Mouse (Mus musculus) G1E (cell line): ENCODE data around the gene Klhl12. TPM values are rescaled to one million over a fixed set of nuclear protein-coding genes. Genes with fewer than 3 reads are reported as not detected.

Source experiments
- ATAC-seq: 2 replicates; pipeline ENCODE4 v1.8.0; 2016; ENCODE audit warnings: mild to moderate bottlenecking; ENCODE audit not compliant: insufficient number of reproducible peaks, poor library complexity, low FRiP score, severe bottlenecking; ENCODE audit errors: extremely low read depth
- DNase-seq: peaks from one replicate; pipeline ENCODE4 v3.0.0; 2012; ENCODE audit warnings: low spot score
- H3K27me3 ChIP-seq: 2 replicates; pipeline ENCODE4 v1.6.1; 2012; ENCODE audit warnings: mild to moderate bottlenecking, low read length, inconsistent platforms; ENCODE audit not compliant: insufficient read depth
- H3K36me3 ChIP-seq: replicated peaks from 2 replicates; pipeline ENCODE3; 2012; ENCODE audit warnings: mild to moderate bottlenecking, inconsistent platforms
- H3K4me1 ChIP-seq: 2 replicates; pipeline ENCODE4 v1.6.1; 2012; ENCODE audit warnings: low read depth, low read length, inconsistent platforms, mixed read lengths; ENCODE audit not compliant: insufficient read depth
- H3K4me3 ChIP-seq: 2 replicates; pipeline ENCODE4 v1.5.1; 2012; ENCODE audit warnings: low read depth, mild to moderate bottlenecking, inconsistent platforms, low read length, moderate library complexity, mixed read lengths
- H3K9me3 ChIP-seq: replicated peaks from 2 replicates; pipeline ENCODE4 v1.6.1; 2012; ENCODE audit warnings: inconsistent platforms
- CTCF ChIP-seq: IDR thresholded peaks from 2 replicates; pipeline ENCODE4 v1.5.1; 2012; ENCODE audit warnings: low read depth, low read length, inconsistent platforms, mixed read lengths
- GATA1 ChIP-seq: IDR thresholded peaks from 2 replicates; pipeline ENCODE4 v1.6.1; 2012; ENCODE audit warnings: borderline replicate concordance, low read length, inconsistent platforms, mixed read lengths
- GATA2 ChIP-seq: IDR thresholded peaks from 2 replicates; pipeline ENCODE4 v1.6.1; 2012; ENCODE audit warnings: low read depth, low read length, inconsistent platforms, borderline replicate concordance
- POLR2AphosphoS5 ChIP-seq: IDR thresholded peaks from 2 replicates; pipeline ENCODE4 v1.6.1; 2012; ENCODE audit warnings: low read depth, low read length, inconsistent platforms; ENCODE audit not compliant: insufficient replicate concordance
- TAL1 ChIP-seq: conservative IDR thresholded peaks from 2 replicates; pipeline ENCODE4 v1.6.1; 2012; ENCODE audit warnings: low read depth, low read length, inconsistent platforms, mixed read lengths
- polyA plus RNA-seq: library from polyadenylated mRNA; stranded (reverse); fragments of >175 nt; gene quantifications from 2 replicates; pipeline ENCODE4 v1.2.3, GENCODE M21; 2012
- total RNA-seq, 2 experiments: library from RNA; stranded (forward) in 1 of 2; stranded (reverse) in 1 of 2; fragments of 200-1000 nt in 1 of 2; fragments of >200 nt in 1 of 2; fragmentation: Nextera tagmentation in 1 of 2; gene quantifications; 2 replicates each; pipeline ENCODE4 v1.2.3; 2014 to 2017

The Klhl12 gene
- total and polyA plus RNA-seq, 3 experiments: 4.8 to 42.8 (median 39.0) TPM

DNA sequence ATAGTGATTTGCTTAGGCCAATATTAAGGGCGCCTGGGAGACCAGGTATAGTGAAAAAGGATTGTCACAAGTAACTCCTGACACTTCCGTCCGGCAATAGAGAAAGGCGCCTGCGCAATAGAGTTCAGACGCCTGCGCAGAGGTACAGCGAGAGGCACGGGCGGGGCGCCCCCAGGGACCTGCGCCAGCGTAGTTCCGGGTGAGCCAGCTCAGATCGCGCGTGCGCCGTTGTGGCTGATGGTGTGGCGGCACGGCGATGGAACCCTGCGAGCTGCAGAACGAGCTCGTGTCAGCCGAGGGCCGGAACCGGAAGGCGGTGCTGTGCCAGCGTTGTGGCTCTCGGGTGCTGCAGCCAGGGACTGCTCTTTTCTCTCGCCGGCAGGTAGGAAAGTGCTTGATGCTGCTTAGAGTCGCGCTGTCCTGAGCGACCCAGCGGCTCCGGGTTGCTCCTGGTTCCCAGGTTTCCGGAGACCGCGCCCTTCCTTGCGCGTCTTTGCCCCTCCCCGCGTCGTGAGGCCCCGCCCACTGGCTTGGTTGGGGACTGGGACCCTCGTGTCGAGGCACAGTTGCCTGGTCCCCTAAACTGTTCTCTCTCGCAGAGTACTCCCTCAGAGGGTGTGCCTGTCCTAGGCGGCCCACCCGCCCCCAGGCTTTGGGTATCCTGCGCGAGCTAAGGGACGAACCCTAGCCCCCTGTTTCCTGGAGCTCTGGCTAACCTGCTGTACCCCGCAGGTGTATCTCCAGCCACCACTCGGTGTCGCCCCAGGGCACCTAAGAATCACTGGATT is 39.3 kb downstream of the Klhl12 start, which contains the start of gene Rabif:
Rabif (plus strand) TSS at position 221 of the 788 bp plus-strand sequence.
- H3K4me3 ChIP-seq: peak within 1 kb of the TSS; percentile 81
- H3K36me3 ChIP-seq: peaks cover 61% of the 10 kb centered on the region
- peaks cover 3% of the 10 kb centered on the region; the same call in 1 of the 2 replicates for H3K9me3 ChIP-seq
- ATAC-seq (peak; percentile 91), DNase-seq (peak; percentile 97)
- no peaks in the 10 kb centered on the region for H3K27me3 ChIP-seq
- TF ChIP-seq TAL1: no peak
- TF ChIP-seq CTCF: 0 out of 2 replicates have a peak, but pooled peaks have one; percentile 4
- peaks cover 37% of the 10 kb centered on the region for H3K4me1 ChIP-seq

DNA sequence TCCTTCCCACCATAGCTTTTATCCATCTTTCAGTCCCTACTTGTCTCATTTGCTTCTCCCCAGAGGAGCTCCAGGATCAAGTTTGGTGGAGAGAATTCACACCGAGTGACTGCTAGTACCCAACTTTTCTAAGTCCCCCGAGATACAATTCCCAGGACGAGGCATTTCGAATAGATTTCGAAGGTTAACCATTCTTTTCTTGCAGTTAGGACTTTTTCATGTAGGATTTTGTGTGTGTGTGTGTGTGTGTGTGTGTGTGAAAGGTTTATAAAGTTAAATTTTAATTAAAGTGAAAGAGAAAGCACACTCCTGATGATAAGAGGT is 39.8 kb downstream of the Klhl12 start:
- Histone ChIP-seq H3K9me3 (peaks cover 3% of the 10 kb centered on the region; the same call in 1 of the 2 replicates), H3K4me1 (peaks cover 40% of the 10 kb centered on the region), H3K4me3 (peak overlapping the region; percentile 81), H3K27me3 (no peaks in the 10 kb centered on the region), H3K36me3 (peaks cover 58% of the 10 kb centered on the region)
- DNase-seq (no peak), ATAC-seq (no peak)
- TF ChIP-seq GATA1 (no peak), POLR2AphosphoS5 (no peak), GATA2 (no peak), TAL1 (no peak), CTCF (no peak)

DNA sequence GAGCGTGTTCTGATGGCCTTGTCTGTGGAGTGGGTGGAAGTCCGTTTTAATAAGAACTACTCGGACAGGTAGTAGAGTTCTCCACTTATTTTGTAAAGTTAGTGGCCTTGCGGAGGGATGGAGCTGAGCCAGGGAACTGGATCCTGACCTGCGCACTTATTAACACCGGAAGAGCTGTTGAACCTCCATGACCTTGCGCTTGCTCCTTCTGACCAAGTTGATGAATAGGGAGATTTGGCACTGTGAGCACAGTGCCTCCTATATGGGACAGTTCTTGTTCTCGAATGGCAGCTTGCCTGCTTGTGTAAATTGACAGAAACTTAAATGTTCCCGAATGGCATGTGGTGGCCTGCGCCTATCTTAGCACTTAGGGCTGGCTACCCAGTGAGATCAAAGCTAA is 40.7 kb downstream of the Klhl12 start:
- DNase-seq: no peak
- H3K9me3 ChIP-seq: peaks cover 3% of the 10 kb centered on the region; the same call in 1 of the 2 replicates
- H3K36me3 ChIP-seq: peaks cover 57% of the 10 kb centered on the region
- peaks cover 42% of the 10 kb centered on the region for H3K4me1 ChIP-seq
- TF ChIP-seq CTCF (no peak), GATA1 (no peak), POLR2AphosphoS5 (no peak), TAL1 (no peak), GATA2 (no peak)
- no peak for ATAC-seq
- peak overlapping the region; percentile 30; the same call in 1 of the 2 replicates for H3K4me3 ChIP-seq
- no peaks in the 10 kb centered on the region for H3K27me3 ChIP-seq

DNA sequence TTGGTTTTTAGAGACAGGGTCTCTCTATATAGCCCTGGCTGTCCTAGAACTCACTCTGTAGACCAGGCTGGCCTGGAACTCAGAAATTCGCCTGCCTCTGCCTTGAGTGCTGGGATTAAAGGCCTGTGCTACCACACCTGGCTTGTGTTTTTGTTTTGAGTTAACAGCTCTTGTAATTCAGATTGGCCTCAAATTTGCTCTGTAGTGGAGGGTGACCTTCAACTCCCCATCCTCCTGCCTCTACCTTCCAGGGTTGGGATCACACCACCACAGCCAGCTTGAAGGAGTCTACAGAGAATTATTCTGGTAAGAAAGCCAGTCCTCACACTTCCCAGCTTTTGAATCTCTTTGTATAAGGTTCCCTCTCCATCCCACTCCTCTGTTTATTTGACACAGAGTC is 45.6 kb downstream of the Klhl12 start:
- Histone ChIP-seq H3K27me3 (no peaks in the 10 kb centered on the region), H3K4me3 (no peak overlapping the region), H3K36me3 (peaks cover 84% of the 10 kb centered on the region), H3K9me3 (no peaks in the 10 kb centered on the region), H3K4me1 (peaks cover 28% of the 10 kb centered on the region)
- DNase-seq: no peak
- no peak for TF ChIP-seq GATA2
- TF ChIP-seq POLR2AphosphoS5: no peak
- no peak for TF ChIP-seq TAL1
- no peak for TF ChIP-seq CTCF
- TF ChIP-seq GATA1: no peak
- ATAC-seq: no peak

DNA sequence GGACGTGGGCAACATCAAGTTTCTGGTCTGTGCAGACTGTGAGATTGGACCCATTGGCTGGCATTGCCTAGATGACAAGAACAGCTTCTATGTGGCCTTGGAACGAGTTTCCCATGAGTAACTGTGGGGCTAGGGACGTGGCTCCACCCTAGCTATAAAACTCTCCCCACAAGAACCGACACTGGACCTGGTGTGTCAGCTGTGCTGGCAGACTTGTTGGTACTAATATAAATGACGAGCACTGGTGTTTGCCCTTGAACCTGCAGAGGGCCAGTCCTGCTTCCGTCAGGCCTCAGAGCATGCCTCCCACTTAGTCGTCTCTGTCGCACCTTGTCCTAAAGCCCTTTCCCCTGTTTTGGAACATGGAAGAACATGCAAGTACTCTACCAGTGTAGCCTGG is 50.9 kb downstream of the Klhl12 start:
- no peak for ATAC-seq
- TF ChIP-seq TAL1: no peak
- TF ChIP-seq POLR2AphosphoS5: no peak
- no peak for TF ChIP-seq GATA2
- TF ChIP-seq CTCF: no peak
- TF ChIP-seq GATA1: no peak
- H3K36me3 ChIP-seq: peaks cover 82% of the 10 kb centered on the region
- H3K27me3 ChIP-seq: no peaks in the 10 kb centered on the region
- no peak overlapping the region for H3K4me3 ChIP-seq
- H3K4me1 ChIP-seq: peaks cover 6% of the 10 kb centered on the region; the same call in 1 of the 2 replicates
- DNase-seq: no peak
- H3K9me3 ChIP-seq: no peaks in the 10 kb centered on the region

DNA sequence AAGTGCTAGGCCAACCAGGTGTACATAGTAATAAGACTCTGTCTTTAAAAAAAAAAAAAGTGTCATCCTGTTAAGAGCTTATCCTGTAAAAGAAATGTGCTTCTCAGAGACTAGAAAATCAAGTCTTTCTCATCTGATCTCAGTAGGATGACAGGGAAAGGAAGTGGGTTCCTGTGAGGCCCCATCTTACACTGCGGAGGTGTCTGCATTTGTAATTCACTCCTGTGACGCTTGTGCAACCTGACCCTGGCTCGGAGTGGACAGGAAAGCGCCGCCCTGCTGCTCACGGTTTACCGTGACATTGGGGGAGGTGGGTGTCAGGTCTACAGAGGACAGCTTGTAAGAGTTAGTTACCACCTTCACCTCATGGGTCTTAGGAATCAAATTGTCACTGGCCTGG is 54.7 kb downstream of the Klhl12 start:
- Histone ChIP-seq H3K4me1 (peaks cover 9% of the 10 kb centered on the region), H3K9me3 (no peaks in the 10 kb centered on the region), H3K36me3 (peaks cover 53% of the 10 kb centered on the region), H3K27me3 (peaks cover 6% of the 10 kb centered on the region; the same call in 1 of the 2 replicates), H3K4me3 (no peak overlapping the region)
- DNase-seq (no peak), ATAC-seq (no peak)
- no peak for TF ChIP-seq GATA1
- no peak for TF ChIP-seq GATA2
- TF ChIP-seq CTCF: no peak
- no peak for TF ChIP-seq TAL1
- no peak for TF ChIP-seq POLR2AphosphoS5

DNA sequence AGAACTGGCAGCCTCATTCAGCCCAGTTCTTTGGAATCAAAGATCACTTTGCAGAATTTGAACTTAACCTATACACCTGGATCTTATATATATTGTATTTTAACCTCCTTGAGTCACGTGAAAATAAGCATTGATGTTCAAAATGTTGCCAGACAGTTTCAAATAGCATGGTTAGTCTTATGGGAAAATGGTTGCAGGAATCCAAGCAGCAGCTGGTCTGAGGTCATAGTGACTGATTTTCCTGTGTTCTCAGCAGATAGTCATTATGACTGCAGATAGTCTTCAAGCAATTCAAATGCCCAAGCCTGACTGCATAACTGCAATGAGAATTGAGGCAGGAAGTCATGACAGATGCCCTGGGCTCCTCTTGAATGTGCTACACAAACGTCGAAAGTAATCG is 56.9 kb downstream of the Klhl12 start:
- no peak for TF ChIP-seq TAL1
- TF ChIP-seq GATA2: no peak
- no peak for TF ChIP-seq POLR2AphosphoS5
- no peak for TF ChIP-seq CTCF
- TF ChIP-seq GATA1: no peak
- H3K36me3 ChIP-seq: peaks cover 31% of the 10 kb centered on the region
- no peak overlapping the region for H3K4me3 ChIP-seq
- H3K9me3 ChIP-seq: no peaks in the 10 kb centered on the region
- peaks cover 9% of the 10 kb centered on the region for H3K4me1 ChIP-seq
- peaks cover 15% of the 10 kb centered on the region for H3K27me3 ChIP-seq
- ATAC-seq (no peak), DNase-seq (no peak)
